Mouse (Mus musculus) kidney, adult 2 months (tissue): ENCODE data around the gene Mief1.

Experiments
- CTCF ChIP-seq: fragments of 200-500 bp; conservative IDR thresholded peaks from 2 replicates; pipeline ENCODE4 v1.5.1; 2011; ENCODE audit warnings: low read depth, mild to moderate bottlenecking, control low read depth, low read length, moderate library complexity, mixed read lengths; ENCODE audit not compliant: insufficient read depth, insufficient read length
- POLR2A ChIP-seq: fragments of 200-500 bp; IDR thresholded peaks from one replicate; pipeline ENCODE4 v1.6.1; 2011; ENCODE audit warnings: low read depth, low read length, control low read depth

DNA sequence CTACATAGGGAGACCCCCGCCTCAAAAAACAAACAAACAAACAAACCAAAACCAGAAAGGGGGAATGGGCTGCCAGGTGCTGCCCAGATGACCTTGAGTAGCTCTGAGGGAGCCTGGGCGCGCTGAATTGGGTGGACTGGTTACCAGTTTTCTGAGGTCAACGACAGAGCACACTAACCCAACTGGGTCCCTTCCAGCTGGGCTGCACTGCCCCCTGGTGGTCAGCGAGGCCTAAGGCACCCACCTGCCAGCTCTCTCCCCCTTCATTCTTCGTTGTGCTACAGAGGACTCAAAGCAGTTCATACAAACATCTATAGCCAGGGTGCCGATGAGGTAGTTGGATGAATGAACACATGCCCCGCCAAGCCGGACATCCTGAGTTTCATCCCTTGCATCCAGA, 8.6 kb upstream of the Mief1 start:
- TF ChIP-seq CTCF (peak; percentile 92), POLR2A (no peak)
